Mouse (Mus musculus) liver, adult 10 weeks (tissue): ENCODE results near the gene Cdr2. TPM values are rescaled to one million over a fixed set of nuclear protein-coding genes. Genes with fewer than 3 reads are reported as not detected.

Experiments used
- polyA plus RNA-seq: library from polyadenylated mRNA; stranded (reverse); fragments of 350-450 nt; fragmentation: Illumina TruSeq; extraction: RNeasy Lipid Tissue Mini Kit (QIAGEN cat#74804); gene quantifications from one replicate; pipeline ENCODE4 v1.2.3, GENCODE M21; 2014; ENCODE audit warnings: low read depth, low replicate concordance

Cdr2 gene
- polyA plus RNA-seq = 0.69 TPM

GRCm38 (mm10) chr7:120982200-120982841 is at the start of gene Cdr2, which contains the start of gene Mfsd13b:
TSS of gene Cdr2 (minus strand) at chr7:120982312.
TSS of gene Mfsd13b (plus strand) at chr7:120982509.

GRCm38 (mm10) chr7:120917592-120918461 is 64.3 kb downstream of the Cdr2 start, which contains the start of gene Polr3e:
TSS of gene Polr3e (plus strand) at chr7:120917744.

Other genes starting within 250 kb of the Cdr2 start
- gene Vwa3a, start 243.0 kb downstream of the Cdr2 start, polyA plus RNA-seq = not detected
- gene Gm5737, start 169.9 kb downstream of the Cdr2 start, polyA plus RNA-seq = not detected
- gene Eef2k, start 139.5 kb downstream of the Cdr2 start, polyA plus RNA-seq = 1.6 TPM
- gene Polr3e, start 64.6 kb downstream of the Cdr2 start, polyA plus RNA-seq = 4.5 TPM
- not detected for gene Mfsd13b, start 197 bp upstream of the Cdr2 start, polyA plus RNA-seq
- gene Mettl9, start 52.1 kb upstream of the Cdr2 start, polyA plus RNA-seq = 152 TPM
- gene Igsf6, start 92.3 kb upstream of the Cdr2 start, polyA plus RNA-seq = 5.5 TPM
- not detected for gene Otoa, start 99.3 kb upstream of the Cdr2 start, polyA plus RNA-seq